Mouse (Mus musculus) small intestine, adult 2 months (tissue): Measurements from ENCODE around the gene Elob.

ENCODE experiments used
- CTCF ChIP-seq: fragments of 200-500 bp; IDR thresholded peaks from 2 replicates; pipeline ENCODE4 v1.5.1; 2012; ENCODE audit warnings: low read depth, mild to moderate bottlenecking, control low read depth, inconsistent platforms, low read length, moderate library complexity, mixed read lengths; ENCODE audit not compliant: insufficient replicate concordance, insufficient read length; ENCODE audit errors: extremely low read depth
- POLR2A ChIP-seq: fragments of 200-500 bp; IDR thresholded peaks from 2 replicates; pipeline ENCODE4 v1.6.1; 2012; ENCODE audit warnings: low read depth, mild to moderate bottlenecking, control low read depth, inconsistent platforms, low read length, moderate library complexity

DNA sequence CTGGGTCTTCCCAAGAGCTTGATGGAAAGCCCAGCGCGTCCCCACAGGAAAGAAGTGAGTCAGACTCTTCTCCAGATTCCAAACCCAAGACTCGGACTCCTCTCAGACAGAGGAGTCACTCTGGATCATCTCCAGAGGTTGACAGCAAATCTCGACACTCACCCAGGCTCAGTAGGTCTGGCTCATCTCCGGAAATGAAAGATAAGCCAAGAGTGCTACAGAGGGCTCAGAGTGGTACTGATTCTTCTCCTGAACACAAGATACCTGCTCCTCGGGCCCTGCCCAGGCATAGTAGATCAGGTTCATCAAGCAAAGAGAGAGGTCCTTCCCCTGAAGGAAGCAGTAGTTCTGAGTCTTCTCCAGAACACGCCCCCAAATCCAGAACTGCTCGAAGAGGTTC, 10.4 kb downstream of the Elob start:
- no peak for TF ChIP-seq CTCF
- TF ChIP-seq POLR2A: no peak
